Mouse (Mus musculus) liver, adult 2 months (tissue): ENCODE data around the gene Hoxd11.

Source experiments
- CTCF ChIP-seq: fragments of 200-500 bp; IDR thresholded peaks from 2 replicates; pipeline ENCODE4 v1.5.1; 2011; ENCODE audit warnings: low read depth, low read length, control low read depth
- POLR2A ChIP-seq: fragments of 200-500 bp; IDR thresholded peaks from 2 replicates; pipeline ENCODE4 v1.6.1; 2011; ENCODE audit warnings: low read length, control low read depth; ENCODE audit not compliant: insufficient read depth; ENCODE audit errors: extremely low read depth

DNA sequence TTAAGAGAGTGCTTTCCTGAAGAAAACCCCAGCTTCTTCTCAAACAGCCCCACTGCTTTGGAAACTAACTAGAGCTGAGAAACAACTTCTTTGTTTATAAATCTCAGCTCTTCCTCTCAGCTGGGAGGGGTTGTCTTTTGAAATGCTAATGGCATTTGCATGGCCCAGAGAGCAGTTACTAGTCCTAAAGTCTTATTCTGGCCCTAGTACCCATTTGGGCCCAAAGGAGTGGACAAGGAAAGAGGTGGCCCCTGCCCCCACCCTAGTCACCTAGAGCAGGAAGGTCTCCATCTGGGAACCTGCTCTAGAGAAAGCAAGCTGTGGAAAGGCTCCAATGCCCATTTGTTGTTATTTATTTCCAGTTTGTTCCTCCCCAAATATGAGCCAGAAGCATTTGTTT lies 51.7 kb downstream of the Hoxd11 start:
- no peak for TF ChIP-seq POLR2A
- no peak for TF ChIP-seq CTCF
